Mouse (Mus musculus) adrenal gland, adult (tissue): ENCODE results near the gene Slc4a3.
A peak's percentile ranks its signal among the peaks of the same experiment; 100 is the strongest.

Experiments used
- DNase-seq, 2 experiments: peaks; one replicate each; pipeline ENCODE4 v3.0.0; 2022 to 2023; ENCODE audit warnings: low spot score in 1 of 2; ENCODE audit not compliant: inconsistent age in 2 of 2

Gene Slc4a3

DNA sequence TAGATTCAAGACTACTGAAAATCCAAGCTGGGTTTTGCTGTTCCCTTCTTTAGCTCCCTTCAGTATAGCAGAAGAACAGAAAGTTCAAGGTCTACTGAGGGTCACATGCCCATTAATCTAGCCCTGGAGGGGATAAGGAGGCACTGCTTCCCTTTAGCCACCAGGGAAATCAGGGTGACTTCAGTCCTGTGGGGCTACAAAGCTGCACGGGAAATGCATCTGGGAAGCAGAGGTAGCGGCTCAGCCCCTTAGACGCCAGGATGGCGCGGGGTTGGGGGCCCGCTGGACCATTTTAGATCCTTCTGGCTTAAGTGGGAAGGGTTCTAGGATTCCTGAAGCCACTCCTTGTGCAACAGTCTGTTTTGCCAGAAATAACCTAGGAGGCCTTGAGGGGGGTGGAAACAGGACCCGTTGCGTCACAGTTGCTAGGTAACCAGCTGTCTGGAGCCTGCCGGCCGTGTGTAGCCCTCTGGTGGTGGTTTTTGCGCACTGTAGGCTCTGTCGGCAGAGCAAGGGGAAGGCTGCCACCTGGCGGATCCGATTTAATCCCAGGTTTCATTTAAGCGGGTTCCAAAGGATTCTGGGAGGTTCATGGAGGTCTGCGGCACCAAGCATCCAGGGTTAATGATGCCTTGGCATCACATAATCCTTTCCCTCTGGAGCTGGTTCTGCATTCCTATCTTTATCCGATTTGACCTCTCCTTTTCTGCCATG lies 13.3 kb downstream of the Slc4a3 start:
- DNase-seq: peak; percentile 95 to 98

DNA sequence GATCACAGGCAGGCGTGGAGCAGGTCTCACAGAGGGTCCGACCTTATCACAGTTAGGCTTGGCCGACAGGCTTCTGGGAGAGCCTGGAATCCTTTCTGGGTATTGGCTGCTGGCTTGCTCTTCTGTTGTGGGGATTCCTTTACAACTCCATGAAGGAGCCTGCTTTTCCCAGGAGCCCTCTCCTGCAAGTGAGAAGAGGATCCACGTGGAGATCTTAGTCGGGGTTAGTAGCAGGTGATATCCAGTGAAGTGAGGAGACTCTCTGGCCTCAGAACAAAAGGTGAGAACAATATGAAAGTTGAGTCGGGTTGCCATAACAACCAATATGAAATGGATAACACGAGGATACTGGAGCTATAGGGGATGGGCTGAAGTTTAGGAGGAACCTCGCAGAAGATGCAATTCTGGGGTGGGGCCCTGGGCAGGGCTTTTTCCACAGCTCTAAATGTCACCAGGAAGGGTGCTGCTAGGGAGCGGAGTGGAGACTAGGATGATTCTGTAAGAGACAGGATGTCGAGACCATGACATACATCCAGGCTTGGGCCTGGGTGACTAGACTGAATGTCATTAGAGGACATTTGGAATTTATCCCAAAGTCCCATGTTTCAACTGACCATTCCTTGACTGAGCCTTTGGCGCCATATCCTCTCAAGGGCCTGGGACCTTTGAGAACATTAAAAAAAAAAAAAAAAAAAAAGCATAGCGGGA lies 14.3 kb downstream of the Slc4a3 start:
- peak in 1 of 2 experiments; percentile 60 for DNase-seq

DNA sequence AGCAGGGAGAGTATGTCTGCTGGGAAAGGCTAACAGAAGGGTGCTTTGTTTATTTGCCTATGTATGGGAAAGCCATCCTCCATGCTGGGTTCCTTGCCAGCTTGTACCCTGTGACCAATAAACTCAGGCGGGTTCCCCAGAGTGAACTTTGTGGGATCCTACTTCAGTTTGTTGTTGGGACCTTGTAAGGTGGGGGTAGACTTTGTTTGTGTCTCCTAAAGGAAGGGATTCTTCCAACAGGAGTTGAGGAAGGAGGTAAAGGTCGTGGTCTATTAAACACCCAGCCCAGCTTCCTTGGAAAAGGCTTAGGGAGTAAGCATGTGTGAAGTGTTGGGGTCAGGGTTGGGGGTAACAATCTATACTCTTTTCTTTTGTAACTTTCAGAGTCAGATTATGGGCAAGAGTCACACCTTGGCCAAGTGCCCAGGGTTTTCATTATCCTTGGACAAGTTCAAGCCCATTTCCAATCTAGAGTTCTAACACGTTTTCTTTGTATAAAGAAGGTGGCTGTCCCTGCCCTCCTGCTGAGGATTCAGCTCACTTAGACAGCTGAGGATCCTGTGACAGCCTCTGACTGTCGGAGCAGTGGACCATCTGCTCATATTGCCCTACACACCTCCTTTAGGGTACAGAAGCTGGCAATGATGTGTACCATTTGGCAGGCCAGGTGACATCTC lies 15.3 kb downstream of the Slc4a3 start:
- DNase-seq: peak in 1 of 2 experiments; percentile 86

DNA sequence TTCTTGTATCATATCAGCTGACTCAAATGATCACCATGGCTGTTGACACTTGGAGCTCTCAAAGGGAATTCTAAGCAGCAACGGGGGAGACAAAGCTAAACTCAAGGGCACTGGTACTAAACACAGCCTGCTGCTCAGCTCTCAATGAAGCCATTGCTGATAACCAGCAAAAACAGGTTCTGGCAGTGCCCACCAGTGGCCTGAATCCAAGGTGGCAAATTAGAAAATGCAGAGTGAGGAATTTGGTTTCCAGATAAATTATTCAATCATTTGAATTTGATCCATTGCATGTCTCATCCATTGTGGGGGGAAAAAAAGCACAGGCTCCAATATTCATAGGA lies 15.8 kb downstream of the Slc4a3 start:
- no peak for DNase-seq

DNA sequence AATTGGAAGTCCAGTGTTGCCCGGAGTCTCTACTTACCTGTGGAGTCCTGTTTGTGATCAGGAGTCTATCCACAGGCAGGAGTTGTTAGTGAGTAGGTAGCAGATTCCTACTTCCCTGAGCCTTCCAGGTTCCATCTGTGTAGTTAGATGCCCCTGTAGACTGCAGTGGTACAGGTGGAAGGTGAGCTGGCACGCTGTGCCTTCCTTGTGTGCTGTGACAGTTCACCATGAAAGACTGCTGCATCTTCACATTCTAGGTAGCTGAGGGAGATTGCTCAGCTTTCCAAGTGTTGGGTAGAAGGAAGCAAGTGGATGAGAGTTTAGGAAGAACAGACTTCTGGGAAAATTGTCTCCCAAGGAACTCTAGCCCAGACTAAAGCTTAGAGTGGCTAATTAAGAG lies 18.0 kb downstream of the Slc4a3 start:
- no peak for DNase-seq

DNA sequence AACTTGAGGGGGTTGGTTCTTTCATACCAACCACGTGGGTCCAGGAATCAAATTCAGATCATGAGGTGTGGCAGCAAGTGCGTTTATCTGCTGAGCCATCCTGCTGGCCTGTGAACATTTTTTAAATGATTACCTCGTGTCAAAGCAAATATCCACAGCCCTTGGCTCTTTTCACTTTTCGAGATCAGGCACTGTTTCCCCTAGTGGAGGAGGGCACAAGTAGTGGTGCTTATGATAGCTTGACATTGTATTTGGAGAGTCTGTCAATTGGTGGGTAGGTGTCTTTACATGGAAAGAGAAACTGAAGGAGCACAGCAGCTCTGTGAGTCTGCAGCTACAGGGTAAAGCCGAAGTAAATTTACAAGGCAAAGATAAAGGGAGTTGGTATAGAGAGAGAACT lies 18.9 kb downstream of the Slc4a3 start:
- no peak for DNase-seq

DNA sequence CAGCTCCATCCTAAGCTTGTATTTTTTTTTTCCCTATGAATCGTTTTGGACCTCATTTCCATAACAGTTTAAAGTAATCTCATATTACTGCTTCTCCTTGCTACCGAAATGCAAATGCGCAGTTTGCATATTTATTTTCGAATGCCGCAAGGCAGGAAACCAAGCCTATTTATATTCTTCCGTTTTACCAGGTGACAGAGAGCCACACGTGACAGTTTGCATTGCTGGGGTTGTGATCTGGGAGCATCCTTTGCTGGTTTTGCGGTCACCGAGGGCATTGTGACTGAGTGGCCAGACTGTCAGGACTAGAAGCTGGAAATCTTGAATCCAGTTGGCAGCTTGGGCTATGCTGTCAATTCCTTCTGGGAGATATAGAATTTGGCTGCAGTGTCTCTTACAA lies 19.6 kb downstream of the Slc4a3 start:
- DNase-seq: no peak

DNA sequence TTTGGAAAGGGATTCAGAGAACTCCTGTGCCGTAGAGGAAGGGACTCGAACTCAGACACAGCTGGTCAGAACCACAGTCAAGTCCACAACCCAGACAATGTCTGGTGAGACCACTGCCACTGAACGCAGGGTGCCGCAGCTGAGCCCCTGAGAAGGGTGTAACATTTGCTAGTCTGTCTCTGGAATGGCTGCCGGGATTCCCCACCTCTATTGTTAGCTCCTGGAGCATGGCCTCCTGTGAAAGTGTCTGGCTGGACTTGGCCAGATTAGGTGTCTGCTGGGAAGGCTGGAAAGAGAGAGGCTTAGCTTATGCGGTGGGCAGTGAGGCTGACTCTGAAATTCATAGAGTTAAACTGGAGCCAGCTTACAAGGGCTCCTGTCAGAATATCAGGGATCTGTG lies 24.3 kb downstream of the Slc4a3 start:
- DNase-seq: no peak

DNA sequence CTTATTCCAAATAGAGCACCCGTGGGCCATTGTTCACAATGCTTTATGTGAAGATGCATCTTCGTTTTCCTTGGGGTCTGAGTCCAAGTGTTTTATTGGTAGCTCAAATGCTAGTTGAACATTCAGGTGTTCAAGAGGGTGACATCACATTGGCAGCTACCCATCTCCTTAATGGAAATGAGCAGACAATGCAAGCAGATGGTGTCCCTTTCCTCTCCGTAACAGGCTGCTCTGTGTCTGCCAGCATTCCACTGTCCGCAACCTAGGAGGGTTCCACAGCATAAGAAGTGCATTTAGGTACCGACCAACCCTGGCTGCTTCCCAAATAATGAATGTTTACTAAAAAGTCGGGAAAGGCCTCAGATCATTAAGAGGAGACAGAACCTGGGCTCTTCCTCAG lies 26.7 kb downstream of the Slc4a3 start:
- DNase-seq: no peak

DNA sequence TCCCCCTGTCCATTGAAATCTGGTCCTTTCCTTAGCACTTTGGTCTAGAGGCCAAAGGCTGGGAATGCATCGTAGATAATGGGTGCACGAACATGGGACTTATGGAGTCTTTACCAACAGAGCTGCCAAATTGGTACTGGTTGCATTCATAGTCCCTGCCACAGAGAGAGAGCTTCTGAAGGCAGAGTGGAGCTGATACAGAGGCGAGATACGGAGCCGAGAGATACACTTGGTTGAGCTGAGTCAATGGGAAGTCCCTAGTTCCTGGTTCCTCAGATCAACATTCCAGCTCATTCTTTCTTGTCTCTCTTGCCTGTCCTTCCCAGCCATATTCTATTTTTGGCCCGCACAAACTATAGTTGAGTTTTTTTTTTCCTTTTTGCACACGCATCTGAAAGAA lies 27.6 kb downstream of the Slc4a3 start:
- no peak for DNase-seq

DNA sequence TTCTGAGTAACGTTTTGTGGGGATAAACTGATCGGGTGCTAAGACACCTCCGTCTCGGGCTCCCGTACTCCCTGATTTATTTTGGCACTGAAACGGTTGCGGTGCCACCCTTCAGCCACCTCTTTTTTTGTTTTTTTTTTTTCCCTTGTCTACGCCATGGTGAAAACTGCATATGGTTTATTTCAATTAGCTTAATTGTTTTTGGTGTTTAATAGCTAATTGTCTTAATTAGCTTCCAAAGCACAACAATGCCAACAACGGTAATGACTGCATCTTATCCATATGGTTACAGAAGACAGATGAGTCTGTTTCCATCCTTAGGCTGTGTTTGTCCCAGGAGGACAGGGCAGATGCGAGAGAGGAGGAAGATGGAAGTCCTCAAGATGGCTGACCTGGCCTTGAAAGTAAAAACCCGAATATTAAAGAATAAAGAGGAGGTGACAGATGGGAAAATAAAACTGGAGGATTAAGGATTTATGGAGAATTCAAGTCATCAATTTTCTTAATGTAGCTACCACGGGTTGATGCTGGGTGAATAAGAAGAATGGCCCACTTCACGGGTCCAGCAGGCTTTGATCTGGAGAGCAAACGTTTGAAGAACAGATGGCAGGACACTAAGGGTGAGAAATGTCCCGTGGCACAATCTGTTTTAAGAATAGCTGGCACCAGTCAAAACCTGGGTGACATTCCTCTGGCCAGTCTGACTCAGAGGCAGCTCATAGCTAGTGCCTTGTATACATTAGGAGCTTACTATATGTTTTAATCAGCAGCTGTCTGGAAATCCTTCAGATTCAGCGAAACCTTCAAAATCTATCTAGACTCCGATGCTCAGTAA lies 28.6 kb downstream of the Slc4a3 start:
- DNase-seq: no peak

DNA sequence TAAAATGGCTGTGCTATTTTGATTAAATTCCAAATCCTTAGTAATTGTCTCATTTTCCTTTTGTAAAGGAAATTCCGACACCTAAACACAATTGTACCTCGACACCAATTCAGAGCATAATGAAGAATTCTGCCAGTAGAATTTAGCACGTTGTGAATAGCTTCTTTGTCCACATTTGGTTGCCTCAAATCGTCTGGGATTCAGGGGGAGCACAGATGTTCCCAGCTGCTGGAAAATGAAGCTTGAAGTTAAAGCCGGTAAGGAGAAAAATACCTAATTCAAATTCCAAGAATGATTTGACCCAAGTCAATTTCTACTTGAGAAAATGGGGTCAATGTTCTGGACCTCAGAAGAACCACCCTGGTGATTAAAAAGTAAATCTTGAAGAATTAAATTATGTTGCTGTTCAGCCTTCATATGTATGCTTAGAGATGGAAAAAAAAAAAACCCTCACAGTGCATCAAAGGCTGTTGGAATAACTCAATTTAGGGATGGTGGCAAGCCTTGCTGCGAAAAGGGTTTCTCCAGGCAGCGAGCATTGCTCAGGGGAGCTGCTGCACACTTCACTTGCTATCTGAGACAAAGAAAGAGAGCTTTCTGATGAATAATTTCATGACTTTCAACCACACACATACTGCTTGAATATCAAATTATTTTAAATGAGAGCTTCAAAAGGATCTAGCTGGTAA lies 36.0 kb downstream of the Slc4a3 start:
- DNase-seq: no peak

DNA sequence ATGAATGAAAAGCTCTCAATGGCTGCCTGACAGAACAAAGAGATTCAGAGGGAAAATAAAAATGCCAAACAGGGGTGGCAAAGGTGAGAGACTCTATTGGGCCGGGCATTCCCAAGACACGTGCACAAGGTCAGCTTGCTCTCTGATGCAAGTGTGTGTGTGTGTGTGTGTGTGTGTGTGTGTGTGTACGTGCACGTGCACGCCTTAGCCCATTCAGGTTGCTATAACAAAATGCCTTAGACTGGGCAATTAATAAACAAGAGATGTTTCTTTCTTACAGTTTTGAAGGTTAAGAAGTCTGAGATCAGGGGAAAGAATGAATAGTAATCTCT lies 36.5 kb downstream of the Slc4a3 start:
- no peak for DNase-seq

DNA sequence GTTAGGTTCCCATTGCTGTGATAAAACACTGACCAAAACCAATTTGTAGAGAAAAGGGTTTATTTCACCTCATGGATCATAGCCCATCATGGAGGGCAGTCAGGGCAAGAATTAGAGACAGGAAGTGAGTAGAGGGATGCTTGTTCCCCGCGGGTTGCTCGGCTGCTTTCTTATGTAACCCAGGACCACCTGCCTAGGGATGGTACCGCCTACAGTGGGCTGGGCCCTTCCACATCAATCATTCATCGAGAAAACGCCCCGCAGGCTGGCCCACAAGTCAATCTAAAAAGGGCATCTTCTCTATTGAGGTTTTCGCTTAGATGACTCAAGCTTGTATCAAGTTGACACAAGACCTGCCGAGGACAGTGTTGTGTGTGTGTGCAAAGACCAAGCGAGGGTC lies 37.0 kb downstream of the Slc4a3 start:
- no peak for DNase-seq

DNA sequence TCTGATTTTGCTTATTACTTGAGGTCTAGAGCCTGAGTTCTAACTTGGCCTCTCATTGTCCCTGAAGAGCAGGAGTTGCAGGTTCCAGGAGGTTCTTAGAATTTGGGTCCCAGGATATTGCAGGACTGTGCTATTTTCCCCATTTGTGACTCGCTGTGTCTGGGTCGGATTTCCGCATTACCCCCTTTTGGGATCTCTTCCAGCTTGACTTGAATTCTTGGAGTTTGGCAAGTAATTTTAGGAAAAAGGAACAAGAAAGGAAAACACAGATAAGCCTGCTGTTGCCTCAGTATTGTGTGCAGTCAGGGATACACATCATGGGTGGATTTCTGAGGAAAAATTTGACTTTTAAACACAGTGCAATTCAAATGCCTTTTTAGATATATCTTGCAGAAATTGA lies 40.7 kb downstream of the Slc4a3 start:
- no peak for DNase-seq

DNA sequence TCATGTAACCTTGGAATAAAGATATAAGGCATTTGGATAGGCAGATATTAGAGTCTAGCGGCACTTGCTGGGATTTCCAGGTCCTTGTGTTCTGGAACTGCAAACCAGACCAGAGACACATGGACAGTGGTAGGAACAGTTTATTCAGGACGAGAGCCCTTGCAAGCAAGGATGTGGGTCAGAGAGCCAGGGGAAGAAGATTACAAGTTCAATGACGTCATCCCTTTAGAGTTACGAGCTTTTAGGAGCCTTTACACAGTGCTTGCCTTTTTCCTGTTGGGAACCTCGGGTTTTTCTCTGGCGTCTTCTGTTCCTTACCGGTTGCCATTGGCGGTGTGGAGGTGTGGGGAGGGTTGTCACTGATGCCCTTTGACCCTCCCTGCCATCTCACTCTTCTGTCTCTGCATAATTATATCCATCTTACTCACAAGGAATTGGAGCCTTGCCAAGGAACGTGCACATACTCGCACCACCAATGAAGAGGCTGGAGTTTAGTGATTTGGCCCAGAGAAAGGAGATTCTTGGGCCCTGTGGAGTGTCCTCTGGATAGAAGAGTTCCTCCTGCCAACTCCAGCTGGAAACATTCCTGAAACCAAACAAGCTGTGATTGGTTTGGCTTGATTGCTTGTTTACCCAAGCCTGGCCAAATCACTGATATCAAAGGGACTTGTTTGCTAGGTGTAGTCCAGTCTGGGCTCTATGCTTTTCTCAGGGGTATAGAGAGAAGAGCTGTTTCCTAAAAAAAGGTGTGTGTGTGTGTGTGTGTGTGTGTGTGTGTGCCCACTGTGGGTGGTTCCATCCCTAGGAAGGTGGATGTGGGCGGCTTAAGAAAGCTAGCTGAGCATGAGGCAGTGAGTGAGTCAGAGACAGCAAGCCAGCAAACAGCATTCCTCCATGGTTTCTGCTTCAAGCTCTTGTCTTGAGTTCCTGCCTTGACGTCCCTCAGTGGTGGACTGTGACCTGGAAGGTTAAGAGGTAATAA lies 42.0 kb downstream of the Slc4a3 start:
- DNase-seq: no peak

DNA sequence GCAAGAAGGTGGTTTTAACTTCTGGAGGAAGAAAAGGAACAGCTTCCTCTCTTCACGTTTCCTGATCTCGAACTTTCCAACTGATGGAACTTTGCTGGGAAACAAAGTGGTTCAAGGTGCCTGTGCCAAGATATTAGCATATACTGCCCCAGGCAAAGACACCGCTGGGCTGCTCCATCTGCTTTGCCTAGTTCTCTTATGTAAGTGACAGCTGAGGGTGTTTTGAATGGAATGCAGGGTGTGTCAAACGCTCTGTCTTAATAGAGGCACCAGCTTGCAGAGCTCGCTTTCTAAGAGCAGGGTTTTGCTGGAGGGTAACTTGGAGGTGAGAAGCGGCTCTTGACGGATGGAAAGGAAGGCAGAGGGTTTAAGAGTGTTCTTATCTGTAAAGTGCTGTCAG lies 42.8 kb downstream of the Slc4a3 start:
- DNase-seq: no peak

DNA sequence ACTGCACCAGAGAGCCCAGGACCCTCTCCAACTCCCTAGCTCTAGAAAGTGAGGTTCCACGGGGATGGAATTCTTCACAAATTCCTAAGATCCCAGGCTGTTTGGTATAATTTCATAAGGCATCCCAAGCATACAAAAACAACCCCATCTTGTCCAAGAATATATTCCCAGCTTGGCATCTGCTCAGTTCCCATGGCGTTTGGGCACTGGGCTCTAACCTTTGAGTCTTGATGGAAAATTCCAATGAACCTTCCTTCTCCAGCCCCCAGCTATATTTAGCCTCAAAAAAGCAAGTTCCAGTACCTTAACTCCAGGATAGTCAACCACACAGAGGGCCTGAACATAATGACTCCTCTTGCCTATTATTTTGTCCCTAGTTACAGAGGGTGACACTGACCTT lies 43.9 kb downstream of the Slc4a3 start:
- DNase-seq: no peak

DNA sequence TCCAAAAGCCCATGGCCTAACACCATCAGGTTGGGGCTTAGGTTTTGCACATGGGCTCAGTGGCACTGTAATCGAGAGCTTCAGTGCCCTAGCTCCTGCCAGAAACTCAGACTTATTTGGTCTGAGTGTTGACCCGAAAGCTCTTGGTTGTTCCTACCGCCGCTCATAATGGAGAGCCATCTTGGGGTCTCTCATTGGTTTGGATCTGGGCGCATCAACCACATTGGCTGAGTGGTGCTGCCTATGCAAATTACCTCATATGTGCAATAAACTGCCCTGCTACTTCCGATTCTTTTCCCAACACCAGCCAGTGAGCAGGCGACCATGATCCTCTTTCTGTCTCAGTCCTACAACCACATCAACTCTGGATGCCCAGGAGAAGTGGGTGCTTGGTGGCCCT lies 47.9 kb downstream of the Slc4a3 start:
- no peak for DNase-seq

DNA sequence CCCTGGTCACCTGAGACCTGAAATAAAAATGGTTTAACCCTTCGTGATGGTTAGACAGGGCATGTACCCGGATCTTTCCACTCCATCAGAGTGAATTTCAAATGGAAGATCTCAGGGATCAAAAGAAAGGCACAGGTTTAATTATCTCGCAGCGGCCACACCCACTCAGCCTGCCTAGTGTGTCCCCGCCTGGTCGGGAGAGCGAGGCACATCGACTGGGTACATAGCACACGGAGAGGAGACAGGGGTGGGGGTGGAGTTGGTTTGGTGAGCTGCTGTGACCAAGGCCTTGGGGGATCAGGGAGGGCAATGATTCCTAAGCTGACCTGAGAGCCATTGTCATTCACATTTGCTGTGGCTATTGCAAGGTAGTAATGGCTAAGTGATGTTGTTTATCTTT lies 48.8 kb downstream of the Slc4a3 start:
- DNase-seq: no peak
